Mouse (Mus musculus): Measurements from ENCODE around the gene Esd. TPM values are rescaled to one million over a fixed set of nuclear protein-coding genes. Genes with fewer than 3 reads are reported as not detected.

Gene Esd
- polyA plus RNA-seq, 1 experiment from 2014 or later = 355 TPM

Other genes starting within 250 kb of the Esd start
- 0.20 and 0.42 TPM in 2 replicates for gene Htr2a, start 91.5 kb upstream of the Esd start, polyA plus RNA-seq (2016; fragmentation: Nextera tagmentation; extraction: Ambion mirVana)
- 6.2 and 6.4 TPM in 2 replicates for gene Lrch1, start 215.6 kb downstream of the Esd start, polyA plus RNA-seq (2016; fragmentation: Nextera tagmentation; extraction: Ambion mirVana)

Data from midbrain, embryonic 10.5 days (tissue).